Mouse (Mus musculus): Measurements from ENCODE around the gene Stab2.

Stab2 gene

DNA sequence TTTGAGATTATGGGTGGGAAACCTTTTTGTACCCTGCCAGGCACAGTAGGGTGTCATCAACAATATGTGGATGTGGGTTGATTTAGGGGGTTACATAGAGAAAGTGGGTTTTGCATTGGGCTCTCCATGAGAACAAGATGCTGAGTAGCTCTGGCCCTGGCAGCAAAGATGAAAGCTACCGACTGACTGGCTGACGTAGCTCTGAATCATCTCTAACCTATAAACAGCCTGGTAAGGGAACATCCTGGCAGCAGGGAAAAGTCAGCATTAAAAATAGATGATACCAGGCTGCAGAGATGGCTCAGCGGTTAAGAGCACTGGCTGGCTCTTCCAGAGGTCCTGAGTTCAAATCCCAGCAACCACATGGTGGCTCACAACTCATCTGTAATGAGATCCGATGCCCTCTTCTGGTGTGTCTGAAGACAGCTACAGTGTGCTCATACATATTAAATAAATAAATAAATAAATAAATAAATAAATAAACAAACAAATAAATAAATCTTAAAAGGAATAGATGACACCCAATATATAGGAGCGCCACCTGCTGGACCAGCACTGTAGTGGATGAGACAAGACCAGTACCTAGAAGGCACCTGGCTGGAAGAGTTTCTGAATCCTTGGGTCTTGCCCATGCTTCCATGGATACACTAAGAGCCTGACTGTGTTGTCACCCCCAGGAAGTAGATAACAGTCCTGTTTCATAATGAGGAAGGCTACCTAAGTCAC lies 31.7 kb downstream of the Stab2 start:
- peak; percentile 43 to 81 for DNase-seq

- DNase-seq: no peak
Observed at GRCm38 (mm10) chr10:86973276-86973675, 34.5 kb downstream of the Stab2 start.

DNA sequence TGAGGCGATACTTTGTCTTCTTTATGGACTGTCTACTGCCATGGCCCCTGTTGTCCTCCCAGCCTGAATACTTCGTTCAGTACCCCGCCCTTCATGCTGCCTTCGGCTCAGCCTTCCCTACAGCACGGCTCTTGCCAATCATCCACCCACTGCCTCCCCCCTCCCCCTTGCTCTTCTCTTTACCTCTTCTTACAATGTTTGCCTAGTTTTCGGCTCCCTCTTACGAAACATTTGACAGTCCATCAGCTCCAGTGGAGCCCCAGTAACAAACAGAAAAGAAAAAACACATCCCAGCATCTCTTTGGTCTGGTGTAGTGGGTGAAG lies 35.4 kb downstream of the Stab2 start:
- no peak for DNase-seq

DNA sequence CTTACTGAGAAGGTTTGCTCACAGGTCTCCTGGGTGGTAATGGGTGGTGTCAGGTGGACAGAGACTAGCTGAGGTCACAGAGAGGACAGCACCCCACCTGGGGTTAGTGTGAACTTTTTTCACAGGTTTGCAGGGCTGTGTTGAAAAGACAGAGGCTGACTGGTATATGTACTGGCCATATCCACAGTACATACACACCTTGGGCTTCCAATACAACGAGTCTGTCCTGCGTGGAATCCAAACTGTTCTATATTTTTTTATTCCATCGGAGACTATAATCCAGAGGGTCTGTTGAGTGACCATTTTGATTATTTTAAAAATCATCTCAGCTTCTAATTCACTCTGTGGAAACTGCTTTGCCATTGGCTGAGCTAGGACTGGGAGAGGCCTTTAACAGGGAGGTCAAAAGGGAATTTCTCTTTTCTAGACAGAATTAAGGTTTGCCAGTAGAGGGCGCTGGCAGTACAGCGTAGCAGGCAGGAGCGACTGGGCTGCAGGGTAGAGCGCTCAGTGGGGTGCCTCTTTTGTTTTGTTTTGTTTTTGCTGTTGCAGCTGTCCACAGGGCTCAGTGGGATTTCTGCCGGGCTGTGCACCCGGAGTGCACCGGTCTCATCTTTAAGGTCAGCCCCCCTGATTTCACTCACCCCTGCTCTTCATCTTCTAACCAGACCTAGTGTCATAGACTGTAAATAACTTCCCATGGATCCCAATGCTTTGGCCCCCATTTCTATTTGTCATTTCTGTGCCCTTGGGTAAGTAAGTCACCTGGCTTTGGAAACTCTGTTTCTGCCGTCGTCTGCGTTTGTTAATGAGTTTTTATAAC lies 35.9 kb downstream of the Stab2 start:
- DNase-seq: peak; percentile 58 to 78

- no peak for DNase-seq
Observed at GRCm38 (mm10) chr10:86969346-86969745, 38.5 kb downstream of the Stab2 start.

GRCm38 (mm10) chr10:86961542-86962466 lies 46.0 kb downstream of the Stab2 start:
- no peak for DNase-seq

DNA sequence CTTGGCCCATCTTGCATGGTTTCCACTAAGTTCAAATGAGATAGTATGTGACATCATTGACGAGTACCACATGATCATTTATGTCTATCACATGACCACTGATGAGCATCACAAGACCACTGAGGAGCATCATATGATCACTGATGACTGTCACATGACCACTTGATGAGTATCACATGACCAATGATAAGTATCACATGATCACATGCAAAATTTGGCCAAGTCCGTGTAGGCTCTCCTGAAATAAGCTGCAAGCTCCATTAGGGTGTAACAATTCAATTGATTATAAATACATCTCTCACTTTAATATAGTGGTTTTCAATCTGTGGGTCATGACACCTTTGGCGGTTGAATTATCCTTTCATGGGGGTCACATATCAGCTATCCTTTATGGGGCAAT lies 52.5 kb downstream of the Stab2 start:
- DNase-seq: no peak

DNA sequence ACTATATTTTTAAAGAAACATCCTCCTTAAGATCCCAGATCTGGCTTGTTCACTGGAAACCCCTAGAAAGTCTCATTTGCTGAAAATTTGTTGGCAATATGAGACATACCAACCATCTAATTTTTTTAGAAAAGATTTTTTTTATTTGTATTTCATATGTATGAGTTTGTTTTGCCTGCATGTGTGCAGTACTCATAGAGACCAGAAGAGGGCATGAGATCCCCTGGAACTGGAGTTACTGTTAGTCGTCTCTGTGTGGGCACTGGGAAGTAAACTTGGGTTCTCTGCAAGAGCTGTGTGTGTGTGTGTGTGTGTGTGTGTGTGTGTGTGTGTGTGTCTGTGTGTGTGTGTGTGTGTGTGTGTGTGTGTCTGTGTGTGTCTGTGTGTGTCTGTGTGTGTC lies 55.1 kb downstream of the Stab2 start:
- DNase-seq: no peak

DNA sequence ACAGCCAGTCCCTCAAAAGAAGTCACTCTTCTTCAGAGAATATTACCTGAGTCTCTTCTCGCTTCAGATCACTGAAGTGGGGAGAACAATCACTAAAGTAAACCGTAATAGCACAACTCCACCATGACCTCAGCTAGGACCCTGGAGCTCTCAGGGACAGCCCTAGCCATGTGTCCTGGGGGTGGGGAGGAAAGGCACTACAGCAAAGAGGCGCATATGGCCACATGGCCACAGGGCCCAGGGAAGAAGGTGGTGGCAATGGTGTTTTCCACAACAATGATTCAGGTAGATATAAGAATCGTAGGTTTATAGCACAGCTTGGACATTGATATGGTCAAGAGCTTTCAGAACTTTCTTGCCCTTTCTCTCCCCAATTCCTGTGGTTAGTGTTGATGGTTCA lies 57.0 kb downstream of the Stab2 start:
- no peak for DNase-seq

DNA sequence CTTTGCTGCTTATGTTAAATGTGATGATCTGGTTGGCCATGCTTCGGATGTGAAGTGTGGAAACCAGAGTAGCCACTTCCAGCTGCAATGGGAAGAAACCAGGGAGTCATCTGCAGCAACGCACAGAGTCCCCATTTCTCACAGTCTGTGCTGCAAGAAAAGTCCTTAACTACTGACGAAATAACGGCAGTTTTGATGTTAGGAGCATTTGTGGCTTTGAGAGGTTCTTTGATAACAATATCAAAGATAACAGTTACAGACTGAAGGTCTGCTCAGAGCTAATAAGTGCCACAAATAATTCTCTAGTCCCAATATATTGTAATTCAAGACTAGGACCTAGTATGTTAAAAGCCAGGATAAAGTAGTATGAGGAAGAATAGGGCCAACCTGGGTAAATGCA lies 57.9 kb downstream of the Stab2 start:
- DNase-seq: no peak

DNA sequence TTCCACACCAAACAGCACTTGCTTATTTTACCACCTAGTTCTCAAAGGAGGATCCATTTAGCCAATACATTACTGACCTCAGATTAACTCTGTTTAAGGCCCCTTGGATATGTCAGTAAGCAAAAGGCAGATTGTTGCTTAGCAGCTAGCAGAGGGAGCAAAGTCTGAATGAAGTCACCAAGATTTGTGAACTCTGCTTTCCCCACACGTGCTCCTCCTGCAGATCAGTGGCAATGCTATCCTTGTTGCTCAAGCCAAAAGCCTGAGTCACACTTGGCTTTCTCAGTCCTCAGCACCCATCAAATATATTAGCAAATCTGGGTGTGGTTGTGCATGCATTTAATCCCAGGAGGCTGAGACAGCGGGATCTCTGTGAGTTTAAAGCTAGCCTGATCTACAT lies 60.3 kb downstream of the Stab2 start:
- DNase-seq: peak; percentile 12 to 51

DNA sequence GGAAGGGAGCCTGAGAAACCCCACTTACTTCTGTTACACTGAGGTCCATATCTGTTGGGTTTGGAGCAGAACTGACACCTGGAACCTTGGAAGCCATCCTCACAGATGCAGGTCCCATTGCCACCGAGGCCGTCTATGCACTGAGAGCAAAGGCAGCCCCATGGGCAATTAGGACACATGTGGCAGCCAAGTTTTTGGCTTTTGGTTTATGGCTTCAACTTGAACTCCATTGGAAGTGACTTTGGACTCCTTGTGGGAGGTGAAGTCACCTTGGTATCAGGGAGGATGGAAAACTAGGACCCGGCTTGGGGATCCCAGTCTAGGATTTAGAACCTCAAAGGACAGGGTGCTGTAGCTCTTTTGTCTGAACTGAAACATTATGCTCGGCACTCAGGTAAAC lies 67.2 kb downstream of the Stab2 start:
- no peak for DNase-seq

GRCm38 (mm10) chr10:86934376-86934775 lies 73.4 kb downstream of the Stab2 start:
- no peak for DNase-seq

DNA sequence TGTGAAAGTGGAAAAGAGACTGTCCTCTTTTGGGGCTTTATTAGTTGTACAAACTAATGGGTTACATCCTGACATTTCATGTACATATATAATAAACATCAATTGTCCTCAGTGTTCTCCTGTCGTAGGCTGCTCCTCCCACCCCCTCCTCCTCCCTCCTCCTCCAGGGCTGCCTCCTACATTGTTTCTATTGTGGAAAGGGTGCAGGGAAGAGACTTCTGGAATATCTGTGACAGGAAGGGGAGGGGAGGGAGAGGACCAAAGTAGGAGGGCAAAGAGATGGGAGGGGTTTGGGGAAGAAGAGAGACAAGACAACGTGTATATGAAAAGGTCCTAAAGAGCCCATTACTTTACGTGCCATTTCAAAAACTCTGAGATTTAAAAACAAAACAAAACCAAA lies 73.9 kb downstream of the Stab2 start:
- DNase-seq: no peak

DNA sequence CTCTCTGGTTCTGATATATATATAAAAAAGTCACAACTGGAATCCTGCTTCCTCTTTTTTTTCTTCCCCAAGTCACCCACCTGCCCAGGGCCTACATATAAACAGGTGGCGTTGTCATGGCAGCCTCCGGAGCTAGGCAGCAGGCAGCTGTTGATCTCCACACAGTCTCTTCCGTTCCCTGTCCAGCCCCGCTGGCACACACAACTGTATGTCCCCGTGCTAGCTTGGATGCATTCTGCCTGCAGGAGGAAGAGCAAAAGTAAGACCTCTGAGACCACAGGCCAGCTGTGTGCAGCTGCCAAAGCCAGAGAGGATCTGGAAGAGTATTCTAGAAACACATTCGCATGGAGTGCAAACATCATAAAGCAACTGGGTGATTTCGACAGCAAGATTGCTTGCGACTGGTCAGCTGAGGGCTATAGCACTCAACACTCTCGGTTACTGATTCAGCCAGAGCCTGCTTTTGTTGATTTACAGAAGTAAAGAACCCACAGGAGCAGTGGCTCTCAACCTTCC lies 74.6 kb downstream of the Stab2 start:
- peak; percentile 9 to 17 for DNase-seq

GRCm38 (mm10) chr10:86923602-86924001 lies 84.2 kb downstream of the Stab2 start:
- DNase-seq: no peak

DNA sequence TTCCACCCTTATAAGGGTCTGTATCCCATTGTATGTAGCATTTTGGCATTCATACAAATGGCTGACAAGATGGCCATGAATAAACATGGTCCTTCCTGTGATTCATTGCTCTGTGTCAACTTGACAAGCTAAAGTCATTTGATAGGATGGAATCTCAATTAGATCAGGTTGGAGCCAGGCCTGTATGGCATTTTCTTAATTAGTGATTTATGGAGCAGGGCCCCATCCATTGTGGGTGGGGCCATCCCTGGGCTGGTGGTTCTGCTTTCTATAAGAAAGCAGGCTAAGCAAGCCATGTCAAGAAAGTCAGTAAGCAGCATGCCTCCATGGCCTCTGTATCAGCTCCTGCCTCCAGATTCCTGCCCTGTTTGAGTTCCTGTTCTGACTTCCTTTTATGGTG lies 92.2 kb downstream of the Stab2 start:
- no peak for DNase-seq

- no peak for DNase-seq
Observed at GRCm38 (mm10) chr10:86908562-86908961, 99.3 kb downstream of the Stab2 start.

- no peak for DNase-seq
Observed at GRCm38 (mm10) chr10:86907043-86907442, 100.8 kb downstream of the Stab2 start.

DNA sequence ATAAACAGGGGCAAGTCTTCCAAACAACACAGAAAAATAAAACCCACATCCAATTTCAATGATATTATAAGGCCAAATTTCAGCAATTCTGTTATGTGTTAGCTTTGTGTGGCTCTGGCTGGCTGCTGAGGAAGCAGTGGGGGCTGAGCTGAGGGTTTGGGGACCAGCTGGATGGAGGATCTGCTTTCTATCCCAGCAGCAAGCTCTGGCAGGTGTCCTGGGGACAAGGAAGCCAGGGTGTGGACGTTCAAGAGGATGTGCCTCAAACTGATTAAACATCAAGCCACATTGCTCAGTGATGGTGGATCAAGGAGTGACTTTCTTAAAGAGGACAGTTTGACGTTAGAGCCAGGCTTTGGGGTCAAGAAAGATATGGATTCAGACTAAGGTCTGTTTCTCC lies 112.3 kb downstream of the Stab2 start:
- DNase-seq: no peak

DNA sequence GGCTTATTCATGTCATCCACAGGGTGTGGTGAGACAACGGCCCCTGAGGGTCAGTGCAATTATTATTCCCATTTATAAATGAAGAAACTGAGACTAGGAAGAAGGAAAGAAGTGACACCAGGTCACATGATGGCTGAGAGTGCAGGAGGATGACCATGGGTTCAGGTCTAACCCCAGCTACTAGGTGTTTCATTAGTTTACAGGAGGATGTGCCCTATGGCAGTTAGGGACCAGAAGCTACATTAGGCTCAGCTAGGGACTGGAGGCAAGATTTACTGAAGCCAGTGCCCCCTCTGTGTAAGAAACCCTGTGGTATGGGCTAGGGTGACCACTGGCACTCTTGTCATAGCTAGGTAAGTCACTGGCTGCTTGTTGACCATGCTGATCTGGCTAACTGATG lies 116.8 kb downstream of the Stab2 start:
- DNase-seq: no peak

- DNase-seq: peak; percentile 12 to 21
Observed at GRCm38 (mm10) chr10:86890166-86890930, 117.5 kb downstream of the Stab2 start.

All from kidney, postnatal 36 days (tissue).